Mouse (Mus musculus) kidney, adult 11 months (tissue): ENCODE data around the gene Gm12258.
"Not testable (repeated sequence)": the region's sequence is repeated elsewhere in the genome, so short reads cannot be mapped to it uniquely, and the experiment has no call there.

ENCODE experiments used
- DNase-seq: peaks from one replicate; pipeline ENCODE4 v3.0.0; 2022

Gene Gm12258

GRCm38 (mm10) chr11:58846919-58847461 lies at the start of gene Gm12258:
Gene Gm12258, plus strand, starts transcription at chr11:58847158.
- DNase-seq: peak; percentile 91

GRCm38 (mm10) chr11:58799747-58800146 lies 47.2 kb upstream of the Gm12258 start:
- DNase-seq: no peak

GRCm38 (mm10) chr11:58801558-58802228 lies 45.3 kb upstream of the Gm12258 start, which contains the start of gene Fam183b:
Gene Fam183b, minus strand, starts transcription at chr11:58801960.
- DNase-seq: no peak

GRCm38 (mm10) chr11:58803871-58804270 lies 43.1 kb upstream of the Gm12258 start:
- no peak for DNase-seq

GRCm38 (mm10) chr11:58804393-58804792 lies 42.6 kb upstream of the Gm12258 start:
- no peak for DNase-seq

GRCm38 (mm10) chr11:58812001-58812400 lies 35.0 kb upstream of the Gm12258 start:
- no peak for DNase-seq

- not testable (repeated sequence) for DNase-seq
Measured at GRCm38 (mm10) chr11:58814700-58815099, 32.3 kb upstream of the Gm12258 start, which contains the start of gene Olfr313. Gene Olfr313, plus strand, starts transcription at chr11:58815000.

- no peak for DNase-seq
Measured at GRCm38 (mm10) chr11:58815676-58816075, 31.3 kb upstream of the Gm12258 start.

GRCm38 (mm10) chr11:58828937-58829336 lies 18.0 kb upstream of the Gm12258 start, which contains the start of gene Olfr312:
Gene Olfr312, plus strand, starts transcription at chr11:58829237.
- DNase-seq: not testable (repeated sequence)

- no peak for DNase-seq
Measured at GRCm38 (mm10) chr11:58829764-58830163, 17.2 kb upstream of the Gm12258 start.

GRCm38 (mm10) chr11:58832541-58832940 lies 14.4 kb upstream of the Gm12258 start:
- not testable (repeated sequence) for DNase-seq

- not testable (repeated sequence) for DNase-seq
Measured at GRCm38 (mm10) chr11:58838951-58839350, 8.0 kb upstream of the Gm12258 start, which contains the start of gene Olfr311. Gene Olfr311, plus strand, starts transcription at chr11:58839251.

- DNase-seq: no peak
Measured at GRCm38 (mm10) chr11:58847636-58848035, 678 bp downstream of the Gm12258 start.

- no peak for DNase-seq
Measured at GRCm38 (mm10) chr11:58849731-58850130, 2.8 kb downstream of the Gm12258 start.

- DNase-seq: no peak
Measured at GRCm38 (mm10) chr11:58860744-58861143, 13.8 kb downstream of the Gm12258 start.

GRCm38 (mm10) chr11:58867039-58867953 lies 20.3 kb downstream of the Gm12258 start, which contains the start of gene 2810021J22Rik:
Gene 2810021J22Rik, plus strand, starts transcription at chr11:58867216.
- peak; percentile 78 for DNase-seq

- peak; percentile 15 for DNase-seq
Measured at GRCm38 (mm10) chr11:58867954-58868330, 21.0 kb downstream of the Gm12258 start.

- DNase-seq: peak; percentile 34
Measured at GRCm38 (mm10) chr11:58870961-58871360, 24.0 kb downstream of the Gm12258 start.

GRCm38 (mm10) chr11:58883756-58884155 lies 36.8 kb downstream of the Gm12258 start:
- DNase-seq: no peak

GRCm38 (mm10) chr11:58890511-58890910 lies 43.6 kb downstream of the Gm12258 start:
- no peak for DNase-seq

- no peak for DNase-seq
Measured at GRCm38 (mm10) chr11:58894456-58894855, 47.5 kb downstream of the Gm12258 start.

GRCm38 (mm10) chr11:58897485-58897884 lies 50.5 kb downstream of the Gm12258 start:
- DNase-seq: no peak

- no peak for DNase-seq
Measured at GRCm38 (mm10) chr11:58901080-58901479, 54.1 kb downstream of the Gm12258 start.
